Mouse (Mus musculus) cerebellum, postnatal 36 days (tissue): ENCODE results near the gene Zfp575.

Experiments used
- DNase-seq, 2 experiments: peaks; one replicate each; pipeline ENCODE4 v3.0.0; 2021 to 2022; ENCODE audit warnings: mixed read lengths in 2 of 2

Gene Zfp575

GRCm38 (mm10) chr7:24563191-24563836 is 24.1 kb downstream of the Zfp575 start:
- no peak for DNase-seq

- no peak for DNase-seq
These were observed 26.0 kb downstream of the Zfp575 start for GRCm38 (mm10) chr7:24561450-24561849.

- no peak for DNase-seq
These were observed 31.7 kb downstream of the Zfp575 start for GRCm38 (mm10) chr7:24555786-24556185.

GRCm38 (mm10) chr7:24551985-24552759 is 35.3 kb downstream of the Zfp575 start:
- DNase-seq: no peak

GRCm38 (mm10) chr7:24547534-24548036 is 39.9 kb downstream of the Zfp575 start:
- DNase-seq: peak in 1 of 2 experiments; percentile 26

- peak; percentile 98 to 99 for DNase-seq
These were observed 40.6 kb downstream of the Zfp575 start for GRCm38 (mm10) chr7:24546634-24547389.

GRCm38 (mm10) chr7:24546068-24546614 is 41.3 kb downstream of the Zfp575 start, which contains the start of the genes Pinlyp and Xrcc1:
Gene Pinlyp (minus strand): TSS chr7:24546118.
Gene Xrcc1 (plus strand): TSS chr7:24546289.
- DNase-seq: peak in 1 of 2 experiments; percentile 17

GRCm38 (mm10) chr7:24544506-24544905 is 42.9 kb downstream of the Zfp575 start:
- DNase-seq: no peak

GRCm38 (mm10) chr7:24539686-24540085 is 47.8 kb downstream of the Zfp575 start:
- no peak for DNase-seq

- DNase-seq: no peak
These were observed 48.7 kb downstream of the Zfp575 start for GRCm38 (mm10) chr7:24538701-24539100.

GRCm38 (mm10) chr7:24538154-24538553 is 49.3 kb downstream of the Zfp575 start:
- DNase-seq: no peak

- peak; percentile 79 to 82 for DNase-seq
These were observed 49.9 kb downstream of the Zfp575 start for GRCm38 (mm10) chr7:24537591-24537990.

GRCm38 (mm10) chr7:24537081-24537480 is 50.4 kb downstream of the Zfp575 start:
- no peak for DNase-seq

- DNase-seq: no peak
These were observed 53.1 kb downstream of the Zfp575 start for GRCm38 (mm10) chr7:24534301-24534700.
